ENCODE assay signal across 29 mouse cellular contexts in the genomic region with DNA sequence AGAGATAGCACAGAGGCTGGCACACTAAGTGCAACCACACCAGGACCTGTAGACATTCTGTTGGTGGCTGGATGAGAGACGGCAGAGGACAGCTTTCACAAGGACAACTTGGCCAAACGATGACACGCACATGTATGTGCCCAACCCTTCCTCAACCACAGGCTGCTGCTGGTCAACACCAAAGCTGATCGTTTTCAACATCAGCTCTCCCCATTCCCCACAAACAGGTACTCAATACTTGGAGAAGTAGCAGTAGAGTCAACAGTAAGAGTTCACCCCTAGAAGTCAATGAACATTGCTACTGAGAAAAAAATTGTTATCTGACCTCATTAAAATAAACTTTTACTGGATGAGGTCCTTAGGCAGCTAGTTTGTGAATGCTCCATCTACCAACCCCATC.
"Had no signal": no experiment of that assay in that cellular context is flagged by ENCODE, and none has a peak within 500 bp of the region (broad histone marks: within the 10 kb centered on the region; RNA-seq: fewer than 3 reads in every experiment).

No protein-coding gene starts in this region.

- H3K9me3 ChIP-seq: limb, embryonic 13.5 days; limb, embryonic 15.5 days; liver, embryonic 12.5 days; liver, embryonic 13.5 days; liver, embryonic 15.5 days; lung, embryonic 15.5 days; midbrain, embryonic 12.5 days; midbrain, embryonic 15.5 days; neural tube, embryonic 12.5 days had no signal

- H3K4me3 ChIP-seq: left cerebral cortex, adult 2 months; limb, embryonic 12.5 days; limb, embryonic 13.5 days; limb, embryonic 15.5 days; liver, embryonic 12.5 days; liver, embryonic 13.5 days; liver, embryonic 15.5 days; lung, embryonic 15.5 days; megakaryocyte, embryonic 14.5 days; midbrain, embryonic 12.5 days; midbrain, embryonic 13.5 days; midbrain, embryonic 15.5 days; myocyte; neural tube, embryonic 12.5 days had no signal

- ATAC-seq: liver, embryonic 12.5 days; liver, postnatal 0 days; lung, postnatal 0 days; midbrain, embryonic 13.5 days; midbrain, embryonic 15.5 days; midbrain, embryonic 16.5 days had no signal

- H3K4me2 ChIP-seq: limb, embryonic 12.5 days; limb, embryonic 13.5 days; limb, embryonic 15.5 days; liver, embryonic 11.5 days; liver, embryonic 12.5 days; liver, embryonic 13.5 days; liver, embryonic 15.5 days; lung, embryonic 14.5 days; lung, embryonic 15.5 days; midbrain, embryonic 12.5 days; midbrain, embryonic 13.5 days; midbrain, embryonic 15.5 days; neural tube, embryonic 12.5 days had no signal

- H3K9ac ChIP-seq: limb, embryonic 12.5 days; limb, embryonic 13.5 days; limb, embryonic 15.5 days; liver, embryonic 12.5 days; liver, embryonic 13.5 days; liver, embryonic 14.5 days; liver, embryonic 15.5 days; liver, postnatal 0 days; lung, embryonic 14.5 days; lung, embryonic 15.5 days; midbrain, embryonic 12.5 days; midbrain, embryonic 13.5 days; midbrain, embryonic 15.5 days; neural tube, embryonic 12.5 days had no signal

- H3K27ac ChIP-seq: left cerebral cortex, adult 2 months; limb, embryonic 12.5 days; limb, embryonic 13.5 days; limb, embryonic 15.5 days; liver, embryonic 12.5 days; liver, embryonic 13.5 days; liver, embryonic 14.5 days; liver, embryonic 15.5 days; lung, embryonic 15.5 days; macrophage; midbrain, embryonic 12.5 days; midbrain, embryonic 13.5 days; midbrain, embryonic 15.5 days; neural tube, embryonic 12.5 days had no signal

- H3K36me3 ChIP-seq: limb, embryonic 12.5 days; limb, embryonic 13.5 days; limb, embryonic 15.5 days; liver, embryonic 12.5 days; liver, embryonic 13.5 days; liver, embryonic 15.5 days; lung, embryonic 15.5 days; midbrain, embryonic 12.5 days; midbrain, embryonic 13.5 days; midbrain, embryonic 15.5 days; neural tube, embryonic 12.5 days had no signal

- H3K4me1 ChIP-seq: liver, embryonic 12.5 days; liver, embryonic 13.5 days; liver, embryonic 15.5 days; lung, embryonic 15.5 days; megakaryocyte, embryonic 14.5 days; neural tube, embryonic 12.5 days had no signal

- H3K27me3 ChIP-seq: limb, embryonic 12.5 days; limb, embryonic 13.5 days; limb, embryonic 15.5 days; liver, embryonic 12.5 days; liver, embryonic 15.5 days; lung, embryonic 15.5 days; midbrain, embryonic 12.5 days; midbrain, embryonic 13.5 days; midbrain, embryonic 15.5 days; neural tube, embryonic 12.5 days had no signal

- DNase-seq: left cerebral cortex, postnatal 4 days; liver, embryonic 13.5 days; liver, postnatal 0 days; lung, adult 18-20 months; lung, adult 2 months; lung, embryonic 14.5 days; lung, postnatal 10 days; lung, postnatal 14 days; lung, postnatal 36 days; lung, postnatal 4 days; midbrain, embryonic 14.5 days had no signal
